In genomic region chrX:137570321-137571195, GRCm38 (mm10) we compare ENCODE assay signal across 8 mouse cellular contexts. TPM values are rescaled to one million over a fixed set of nuclear protein-coding genes. Genes with fewer than 3 reads are reported as not detected.
DNase-seq lines count a peak whose midpoint lies in the region; ATAC-seq and TF ChIP-seq lines count a peak whose summit lies in the region.

Il1rapl2 (plus strand) TSS chrX:137570608.

- no peaks in the 10 kb centered on the region for H3K4me1 ChIP-seq in kidney, postnatal 0 days (replicated peaks; ENCODE audit: insufficient read depth, low read length)
- no peaks in the 10 kb centered on the region for H3K4me1 ChIP-seq in embryonic fibroblast, embryonic 13.5 days (ENCODE audit: control insufficient read depth, insufficient read depth, low read length)
- no peaks in the 10 kb centered on the region for H3K4me1 ChIP-seq in intestine, embryonic 16.5 days (ENCODE audit: control insufficient read depth, insufficient read depth, low read length)

- TF ChIP-seq POLR2A in embryonic fibroblast, embryonic 13.5 days (IDR thresholded peaks at IDR 0.05; ENCODE audit: low read depth, low read length): no peak

- H3K4me2 ChIP-seq in kidney, postnatal 0 days (ENCODE audit: low read length): peak within 1 kb of the TSS; percentile 61
- H3K4me2 ChIP-seq in intestine, embryonic 16.5 days (ENCODE audit: low read depth, low read length): peak within 1 kb of the TSS; percentile 56

- no peak within 1 kb of the TSS for H3K9ac ChIP-seq in kidney, postnatal 0 days (ENCODE audit: low read depth, low read length)
- no peak within 1 kb of the TSS for H3K9ac ChIP-seq in intestine, embryonic 16.5 days (ENCODE audit: low read depth, low read length)

- H3K27me3 ChIP-seq in kidney, postnatal 0 days (ENCODE audit: insufficient read depth, low read length): peaks cover 17% of the 10 kb centered on the region; the same call in 1 of the 2 replicates
- peaks cover 30% of the 10 kb centered on the region for H3K27me3 ChIP-seq in intestine, embryonic 16.5 days (replicated peaks; ENCODE audit: control insufficient read depth, insufficient read depth, low read length)

- H3K9me3 ChIP-seq in kidney, postnatal 0 days (replicated peaks; ENCODE audit: low read length): no peaks in the 10 kb centered on the region
- no peaks in the 10 kb centered on the region for H3K9me3 ChIP-seq in intestine, embryonic 16.5 days (ENCODE audit: control insufficient read depth, low read length)

- ATAC-seq in kidney, postnatal 0 days (replicated peaks; ENCODE audit: low FRiP score, low read depth): peak; percentile 69
- ATAC-seq in intestine, embryonic 16.5 days: peak; percentile 40; the same call in 1 of the 2 replicates

- H3K4me3 ChIP-seq in kidney, postnatal 0 days (replicated peaks; ENCODE audit: low read depth, low read length): peak within 1 kb of the TSS; percentile 28
- peak within 1 kb of the TSS; percentile 31 for H3K4me3 ChIP-seq in embryonic fibroblast, embryonic 13.5 days (ENCODE audit: insufficient read depth, low read length)
- H3K4me3 ChIP-seq in intestine, embryonic 16.5 days (ENCODE audit: low read length): peak within 1 kb of the TSS; percentile 37

- TF ChIP-seq CTCF in kidney, postnatal 0 days (IDR thresholded peaks at IDR 0.05; ENCODE audit: low read depth): peak; percentile 50; the same call in 1 of the 2 replicates
- TF ChIP-seq CTCF in embryonic fibroblast, embryonic 13.5 days (IDR thresholded peaks at IDR 0.05; ENCODE audit: borderline replicate concordance, insufficient read depth, low read length): peak; percentile 60; the same call in 1 of the 2 replicates

- peak; percentile 30 for DNase-seq in kidney, postnatal 0 days (ENCODE audit: low spot score)
- DNase-seq in kidney, adult 8-10 months: no peak
- DNase-seq in adrenal gland, postnatal 25 days: peak; percentile 40
- DNase-seq in retina, embryonic 14.5 days (ENCODE audit: low spot score): peak; percentile 36
- no peak for DNase-seq in thymus, postnatal 25 days
- DNase-seq in cerebellum, adult 9-10 months: no peak

- no peaks in the 10 kb centered on the region for H3K36me3 ChIP-seq in kidney, postnatal 0 days (ENCODE audit: insufficient read depth, low read length)
- H3K36me3 ChIP-seq in intestine, embryonic 16.5 days (ENCODE audit: control insufficient read depth, insufficient read depth, low read length): no peaks in the 10 kb centered on the region

- no peak within 1 kb of the TSS for H3K27ac ChIP-seq in kidney, postnatal 0 days
- no peak within 1 kb of the TSS for H3K27ac ChIP-seq in embryonic fibroblast, embryonic 13.5 days (ENCODE audit: insufficient read depth, low read length)
- H3K27ac ChIP-seq in intestine, embryonic 16.5 days (ENCODE audit: low read length): no peak within 1 kb of the TSS

- WGBS in kidney, postnatal 0 days: 18% methylated on average over 44 of the region's 47 CpGs
- WGBS in intestine, embryonic 16.5 days: 14% methylated on average over 38 of the region's 47 CpGs

RNA-seq across cellular contexts. Expression of gene Il1rapl2, which starts in this region (rescaled TPM):
- polyA plus RNA-seq in kidney, postnatal 0 days (2015; fragmentation: Nextera tagmentation; extraction: Ambion mirVana): 0.10 and 0.12 TPM in 2 replicates
- total RNA-seq in adrenal gland, postnatal 25 days (2021): 1.9 and 2.8 TPM in 2 replicates
- polyA plus RNA-seq in embryonic fibroblast, embryonic 13.5 days (2011; ENCODE audit: insufficient read length, low read depth, missing spikeins): not detected in 2 replicates
- 0.12 TPM in 2 replicates for polyA plus RNA-seq in intestine, embryonic 16.5 days (2015; fragmentation: Nextera tagmentation; extraction: Ambion mirVana)

Comparison
In these comparisons a context has a peak if more than half of its experiments do, and no peak if none do; other contexts are left out.
1. Peak in DNase-seq, ATAC-seq, H3K4me3 ChIP-seq and H3K4me2 ChIP-seq in kidney, postnatal 0 days; RNA of the gene not detected or under 1 TPM.
2. Peak in ATAC-seq, H3K4me3 ChIP-seq and H3K4me2 ChIP-seq in intestine, embryonic 16.5 days; RNA of the gene not detected or under 1 TPM.
3. DNase-seq: peak in adrenal gland, postnatal 25 days (single experiment) and retina, embryonic 14.5 days (single experiment); none in kidney, adult 8-10 months (0 of 2), thymus, postnatal 25 days (single experiment) and cerebellum, adult 9-10 months (single experiment).
4. Peak in every context shown above with its lines, with median percentiles within 50 percentile points of each other: H3K4me3 ChIP-seq.